Mouse (Mus musculus) neural tube, embryonic 14.5 days (tissue): ENCODE results near the gene P2ry14. TPM values are rescaled to one million over a fixed set of nuclear protein-coding genes. Genes with fewer than 3 reads are reported as not detected.

ENCODE experiments used
- ATAC-seq: fragments of 200-750 bp; cut with Nextera tagmentation; 2 replicates; pipeline ENCODE4 v1.8.0; 2017; ENCODE audit warnings: low read depth, mild to moderate bottlenecking, moderate TSS enrichment, moderate library complexity
- H3K27ac ChIP-seq: fragments of 300-500 bp; sonication (generic); 2 replicates; pipeline ENCODE4 v1.5.1; 2014; ENCODE audit warnings: low read depth, mild to moderate bottlenecking, control low read depth, low read length, moderate library complexity, mixed read lengths
- H3K27me3 ChIP-seq: fragments of 300-500 bp; sonication (generic); 2 replicates; pipeline ENCODE4 v1.6.1; 2014; ENCODE audit warnings: low read length; ENCODE audit not compliant: control insufficient read depth, insufficient read depth
- H3K36me3 ChIP-seq: fragments of 300-500 bp; sonication (generic); 2 replicates; pipeline ENCODE4 v1.6.1; 2014; ENCODE audit warnings: low read length, mixed read lengths; ENCODE audit not compliant: control insufficient read depth, insufficient read depth
- H3K4me1 ChIP-seq: fragments of 300-500 bp; sonication (generic); 2 replicates; pipeline ENCODE4 v1.6.1; 2014; ENCODE audit warnings: low read length; ENCODE audit not compliant: control insufficient read depth, insufficient read depth
- H3K4me2 ChIP-seq: fragments of 300-500 bp; sonication (generic); 2 replicates; pipeline ENCODE4 v1.6.1; 2014; ENCODE audit warnings: mild to moderate bottlenecking, low read depth, low read length, control low read depth
- H3K4me3 ChIP-seq: fragments of 300-500 bp; sonication (generic); 2 replicates; pipeline ENCODE4 v1.5.1; 2014; ENCODE audit warnings: low read depth, low read length, control low read depth, mixed read lengths
- H3K9ac ChIP-seq: fragments of 300-500 bp; sonication (generic); replicated peaks from 2 replicates; pipeline ENCODE4 v1.6.1; 2014; ENCODE audit warnings: low read depth, mild to moderate bottlenecking, control low read depth, low read length, mixed read lengths
- H3K9me3 ChIP-seq: fragments of 300-500 bp; sonication (generic); 2 replicates; pipeline ENCODE4 v1.6.1; 2016; ENCODE audit warnings: low read length; ENCODE audit not compliant: control insufficient read depth
- WGBS: fragments of 180-500 bp; shearing (Covaris S2); extraction: QIAGEN DNeasy Blood & Tissue Kit; methylation state at CpG from one replicate; pipeline ENCODE4 v1.1.7; 2014; 5-methylcytosine and 5-hydroxymethylcytosine counted together
- polyA plus RNA-seq: library from polyadenylated mRNA; unstranded; fragments of >200 nt; fragmentation: Nextera tagmentation; extraction: Ambion mirVana; gene quantifications from 2 replicates; pipeline ENCODE4 v1.2.1, GENCODE M21; 2014

The P2ry14 gene
- 5.7 and 6.2 TPM in 2 replicates for polyA plus RNA-seq

- Histone ChIP-seq H3K27ac (no peak within 1 kb of the TSS), H3K4me3 (no peak within 1 kb of the TSS), H3K36me3 (no peaks in the 10 kb centered on the region), H3K4me2 (no peak within 1 kb of the TSS), H3K9ac (no peak within 1 kb of the TSS), H3K27me3 (no peaks in the 10 kb centered on the region), H3K4me1 (no peaks in the 10 kb centered on the region), H3K9me3 (no peaks in the 10 kb centered on the region)
- ATAC-seq = no peak
- WGBS = 92% methylated on average over 5 of the region's 5 CpGs
Observed at GRCm38 (mm10) chr3:59153424-59153823, at the start of gene P2ry14. Gene P2ry14, minus strand, starts transcription at chr3:59153618.

GRCm38 (mm10) chr3:59197329-59197948, 44.0 kb upstream of the P2ry14 start:
- Histone ChIP-seq H3K36me3 (no peaks in the 10 kb centered on the region), H3K9me3 (no peaks in the 10 kb centered on the region), H3K4me1 (no peaks in the 10 kb centered on the region), H3K4me3 (no peak overlapping the region), H3K9ac (no peak overlapping the region), H3K27ac (no peak overlapping the region), H3K4me2 (no peak overlapping the region), H3K27me3 (no peaks in the 10 kb centered on the region)
- WGBS = 85% methylated on average over 4 of the region's 4 CpGs
- ATAC-seq = no peak

- ATAC-seq = no peak
- WGBS = 89% methylated on average over 7 of the region's 7 CpGs
- H3K27ac ChIP-seq = no peak within 1 kb of the TSS
- H3K4me3 ChIP-seq = no peak within 1 kb of the TSS
- H3K36me3 ChIP-seq = no peaks in the 10 kb centered on the region
- H3K27me3 ChIP-seq = no peaks in the 10 kb centered on the region
- H3K4me1 ChIP-seq = no peaks in the 10 kb centered on the region
- H3K4me2 ChIP-seq = no peak within 1 kb of the TSS
- no peaks in the 10 kb centered on the region for H3K9me3 ChIP-seq
- H3K9ac ChIP-seq = no peak within 1 kb of the TSS
Observed at GRCm38 (mm10) chr3:59194938-59195337, 41.5 kb upstream of the P2ry14 start, which contains the start of gene Gpr87. Gene Gpr87, minus strand, starts transcription at chr3:59195104.

GRCm38 (mm10) chr3:59194099-59194498, 40.7 kb upstream of the P2ry14 start:
- no peaks in the 10 kb centered on the region for H3K9me3 ChIP-seq
- no peak overlapping the region for H3K4me3 ChIP-seq
- no peaks in the 10 kb centered on the region for H3K4me1 ChIP-seq
- no peaks in the 10 kb centered on the region for H3K27me3 ChIP-seq
- ATAC-seq = no peak
- H3K27ac ChIP-seq = no peak overlapping the region
- no peaks in the 10 kb centered on the region for H3K36me3 ChIP-seq
- WGBS = 93% methylated on average over 7 of the region's 7 CpGs
- H3K4me2 ChIP-seq = no peak overlapping the region
- H3K9ac ChIP-seq = no peak overlapping the region

GRCm38 (mm10) chr3:59191674-59192073, 38.3 kb upstream of the P2ry14 start:
- Histone ChIP-seq H3K36me3 (no peaks in the 10 kb centered on the region), H3K27ac (no peak overlapping the region), H3K27me3 (no peaks in the 10 kb centered on the region), H3K4me3 (no peak overlapping the region), H3K4me2 (no peak overlapping the region), H3K9me3 (no peaks in the 10 kb centered on the region), H3K9ac (no peak overlapping the region), H3K4me1 (no peaks in the 10 kb centered on the region)
- 95% methylated on average over 6 of the region's 6 CpGs for WGBS
- ATAC-seq = no peak

- no peaks in the 10 kb centered on the region for H3K9me3 ChIP-seq
- no peaks in the 10 kb centered on the region for H3K27me3 ChIP-seq
- no peaks in the 10 kb centered on the region for H3K4me1 ChIP-seq
- H3K4me2 ChIP-seq = no peak overlapping the region
- H3K9ac ChIP-seq = no peak overlapping the region
- ATAC-seq = no peak
- no peak overlapping the region for H3K27ac ChIP-seq
- no peaks in the 10 kb centered on the region for H3K36me3 ChIP-seq
- WGBS = 93% methylated on average over 4 of the region's 4 CpGs
- H3K4me3 ChIP-seq = no peak overlapping the region
Observed at GRCm38 (mm10) chr3:59187336-59187735, 33.9 kb upstream of the P2ry14 start.

GRCm38 (mm10) chr3:59185662-59186061, 32.2 kb upstream of the P2ry14 start:
- H3K9ac ChIP-seq = no peak overlapping the region
- no peak overlapping the region for H3K4me2 ChIP-seq
- WGBS = 86% methylated on average over 4 of the region's 4 CpGs
- H3K9me3 ChIP-seq = no peaks in the 10 kb centered on the region
- H3K27me3 ChIP-seq = no peaks in the 10 kb centered on the region
- no peak for ATAC-seq
- no peaks in the 10 kb centered on the region for H3K36me3 ChIP-seq
- no peak overlapping the region for H3K27ac ChIP-seq
- H3K4me3 ChIP-seq = no peak overlapping the region
- H3K4me1 ChIP-seq = no peaks in the 10 kb centered on the region

GRCm38 (mm10) chr3:59182129-59182528, 28.7 kb upstream of the P2ry14 start:
- Histone ChIP-seq H3K4me3 (no peak overlapping the region), H3K27ac (no peak overlapping the region), H3K4me2 (no peak overlapping the region), H3K4me1 (no peaks in the 10 kb centered on the region), H3K36me3 (no peaks in the 10 kb centered on the region), H3K27me3 (no peaks in the 10 kb centered on the region), H3K9me3 (no peaks in the 10 kb centered on the region), H3K9ac (no peak overlapping the region)
- ATAC-seq = peak; percentile 46; the same call in 1 of the 2 replicates

GRCm38 (mm10) chr3:59181134-59181533, 27.7 kb upstream of the P2ry14 start:
- no peaks in the 10 kb centered on the region for H3K4me1 ChIP-seq
- H3K9me3 ChIP-seq = no peaks in the 10 kb centered on the region
- H3K36me3 ChIP-seq = no peaks in the 10 kb centered on the region
- H3K4me3 ChIP-seq = no peak overlapping the region
- ATAC-seq = no peak
- H3K9ac ChIP-seq = no peak overlapping the region
- H3K27ac ChIP-seq = no peak overlapping the region
- H3K4me2 ChIP-seq = no peak overlapping the region
- H3K27me3 ChIP-seq = no peaks in the 10 kb centered on the region
- WGBS = 67% methylated on average over 5 of the region's 5 CpGs
